Mouse (Mus musculus) embryo, embryonic 9.5 days (tissue): ENCODE measurements at regions not wholly inside any gene's neighbourhood (a gene's known extent, or its start where the extent isn't known, plus 50 kb on each side); places are given as distances from the start of the nearest gene placed in this dataset.
A peak's percentile ranks its signal among the peaks of the same experiment; 100 is the strongest.

Experiments
- DNase-seq: peaks from one replicate; pipeline ENCODE4 v3.0.0-alpha.2; 2017; ENCODE audit errors: extremely low spot score

GRCm38 (mm10) chr17:82731561-82731960 lies 483.5 kb upstream of the Pkdcc start:
- DNase-seq: no peak

GRCm38 (mm10) chr17:82742445-82742844 lies 472.6 kb upstream of the Pkdcc start:
- no peak for DNase-seq

GRCm38 (mm10) chr17:82757400-82757799 lies 457.7 kb upstream of the Pkdcc start:
- DNase-seq: no peak

GRCm38 (mm10) chr17:82779096-82779495 lies 436.0 kb upstream of the Pkdcc start:
- no peak for DNase-seq

GRCm38 (mm10) chr17:82822129-82822528 lies 393.0 kb upstream of the Pkdcc start:
- DNase-seq: no peak

- no peak for DNase-seq
These were observed 391.0 kb upstream of the Pkdcc start for GRCm38 (mm10) chr17:82824057-82824456.

- no peak for DNase-seq
These were observed 390.5 kb upstream of the Pkdcc start for GRCm38 (mm10) chr17:82824619-82825018.

- no peak for DNase-seq
These were observed 387.9 kb upstream of the Pkdcc start for GRCm38 (mm10) chr17:82827170-82827569.

GRCm38 (mm10) chr17:82827841-82828240 lies 387.3 kb upstream of the Pkdcc start:
- DNase-seq: no peak

GRCm38 (mm10) chr17:82828434-82828997 lies 386.6 kb upstream of the Pkdcc start:
- no peak for DNase-seq

- no peak for DNase-seq
These were observed 385.7 kb upstream of the Pkdcc start for GRCm38 (mm10) chr17:82829415-82829814.

GRCm38 (mm10) chr17:82834177-82834576 lies 380.9 kb upstream of the Pkdcc start:
- no peak for DNase-seq

GRCm38 (mm10) chr17:82836115-82836514 lies 379.0 kb upstream of the Pkdcc start:
- DNase-seq: no peak

- no peak for DNase-seq
These were observed 368.2 kb upstream of the Pkdcc start for GRCm38 (mm10) chr17:82846776-82847494.

- DNase-seq: peak; percentile 82
These were observed 357.6 kb upstream of the Pkdcc start for GRCm38 (mm10) chr17:82857199-82858147.

- DNase-seq: no peak
These were observed 354.7 kb upstream of the Pkdcc start for GRCm38 (mm10) chr17:82860391-82860790.

GRCm38 (mm10) chr17:82860966-82861365 lies 354.1 kb upstream of the Pkdcc start:
- no peak for DNase-seq

GRCm38 (mm10) chr17:82877131-82877530 lies 338.0 kb upstream of the Pkdcc start:
- no peak for DNase-seq

- peak; percentile 8 for DNase-seq
These were observed 314.5 kb upstream of the Pkdcc start for GRCm38 (mm10) chr17:82900602-82901001.

GRCm38 (mm10) chr17:82901098-82901891 lies 313.8 kb upstream of the Pkdcc start:
- no peak for DNase-seq

- no peak for DNase-seq
These were observed 310.1 kb upstream of the Pkdcc start for GRCm38 (mm10) chr17:82904961-82905360.

GRCm38 (mm10) chr17:82905483-82905882 lies 309.6 kb upstream of the Pkdcc start:
- DNase-seq: no peak
